Mouse (Mus musculus) kidney, adult 8-10 months (tissue): ENCODE measurements around the gene Iqce.
A peak's percentile ranks its signal among the peaks of the same experiment; 100 is the strongest.

ENCODE experiments used
- DNase-seq, 2 experiments: peaks; one replicate each; pipeline ENCODE4 v3.0.0; 2022

Iqce gene

GRCm38 (mm10) chr5:140702103-140702513 lies at the start of gene Iqce:
TSS of gene Iqce (minus strand) at chr5:140702378.
- peak; percentile 93 to 96 for DNase-seq

- DNase-seq: peak in 1 of 2 experiments; percentile 49
Observed at GRCm38 (mm10) chr5:140750925-140751324, 48.7 kb upstream of the Iqce start.

GRCm38 (mm10) chr5:140749062-140749875 lies 47.1 kb upstream of the Iqce start:
- peak; percentile 58 to 80 for DNase-seq

GRCm38 (mm10) chr5:140748425-140748824 lies 46.2 kb upstream of the Iqce start:
- peak; percentile 85 to 88 for DNase-seq

GRCm38 (mm10) chr5:140743706-140744131 lies 41.5 kb upstream of the Iqce start:
- DNase-seq: no peak

GRCm38 (mm10) chr5:140741877-140742276 lies 39.7 kb upstream of the Iqce start:
- no peak for DNase-seq

GRCm38 (mm10) chr5:140741040-140741439 lies 38.9 kb upstream of the Iqce start:
- peak in 1 of 2 experiments; percentile 36 for DNase-seq

GRCm38 (mm10) chr5:140739813-140740212 lies 37.6 kb upstream of the Iqce start:
- peak in 1 of 2 experiments; percentile 32 for DNase-seq

- no peak for DNase-seq
Observed at GRCm38 (mm10) chr5:140736166-140736565, 34.0 kb upstream of the Iqce start.

GRCm38 (mm10) chr5:140735297-140735696 lies 33.1 kb upstream of the Iqce start:
- DNase-seq: no peak

GRCm38 (mm10) chr5:140733336-140733735 lies 31.2 kb upstream of the Iqce start:
- no peak for DNase-seq

- no peak for DNase-seq
Observed at GRCm38 (mm10) chr5:140732195-140732594, 30.0 kb upstream of the Iqce start.

GRCm38 (mm10) chr5:140731040-140731797 lies 29.0 kb upstream of the Iqce start:
- DNase-seq: no peak

GRCm38 (mm10) chr5:140726946-140727740 lies 25.0 kb upstream of the Iqce start:
- DNase-seq: no peak

GRCm38 (mm10) chr5:140726062-140726839 lies 24.1 kb upstream of the Iqce start:
- no peak for DNase-seq

- no peak for DNase-seq
Observed at GRCm38 (mm10) chr5:140723822-140724221, 21.6 kb upstream of the Iqce start, which contains the start of gene Amz1. TSS of gene Amz1 (plus strand) at chr5:140724127.

GRCm38 (mm10) chr5:140722121-140722520 lies 19.9 kb upstream of the Iqce start:
- DNase-seq: no peak

GRCm38 (mm10) chr5:140720773-140721172 lies 18.6 kb upstream of the Iqce start:
- DNase-seq: no peak

GRCm38 (mm10) chr5:140711040-140711439 lies 8.9 kb upstream of the Iqce start:
- no peak for DNase-seq

GRCm38 (mm10) chr5:140710315-140710714 lies 8.1 kb upstream of the Iqce start:
- no peak for DNase-seq

GRCm38 (mm10) chr5:140705501-140706171 lies 3.5 kb upstream of the Iqce start:
- peak; percentile 17 to 22 for DNase-seq
